Mouse (Mus musculus): Measurements from ENCODE around the gene Celf5. TPM values are rescaled to one million over a fixed set of nuclear protein-coding genes. Genes with fewer than 3 reads are reported as not detected.

Celf5 gene
- polyA plus RNA-seq, 1 experiment: 345 TPM

DNA sequence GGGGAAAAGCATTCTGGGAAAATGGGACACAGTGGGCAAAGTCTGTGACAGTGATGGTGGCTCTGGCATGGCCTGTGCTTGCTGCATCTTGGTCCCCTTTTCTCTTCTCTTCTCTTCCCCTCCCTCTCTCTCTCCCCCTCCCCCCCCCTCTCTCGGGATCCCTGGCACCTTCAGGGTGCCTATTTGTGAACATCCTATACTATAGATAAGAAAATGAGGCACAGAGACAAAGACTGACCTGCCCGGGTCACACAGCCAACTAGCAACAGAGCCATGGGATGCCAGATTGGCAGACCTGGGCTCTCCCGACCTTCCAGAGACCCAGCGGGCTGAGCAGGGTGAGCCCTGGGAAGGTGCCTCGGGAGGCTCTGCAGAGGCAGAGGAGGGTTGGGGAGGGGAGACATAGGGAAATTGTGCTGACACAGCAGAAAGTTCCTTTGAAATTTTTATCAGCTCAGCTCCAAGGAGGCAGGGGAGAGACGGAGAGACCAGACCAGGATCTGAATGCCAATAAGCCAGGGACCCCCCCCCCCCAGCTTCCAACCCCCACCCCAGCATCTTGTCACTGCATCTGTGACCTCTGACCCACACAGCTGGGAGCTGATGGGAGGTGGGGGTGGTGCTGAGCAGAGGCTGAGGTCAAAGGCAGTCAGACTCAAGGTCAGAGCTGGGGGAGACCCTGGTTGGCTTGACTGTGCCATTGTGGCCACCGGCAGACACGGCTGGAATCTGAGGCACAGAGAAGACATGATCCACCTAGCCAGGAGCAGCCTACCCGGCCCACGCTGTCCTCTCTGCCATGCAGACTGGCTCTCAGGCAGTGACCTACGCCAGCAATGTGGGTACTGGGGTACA is 64.1 kb downstream of the Celf5 start:
- DNase-seq (ENCODE audit: extremely low spot score in 1 of 2, low spot score in 1 of 2): no peak

DNA sequence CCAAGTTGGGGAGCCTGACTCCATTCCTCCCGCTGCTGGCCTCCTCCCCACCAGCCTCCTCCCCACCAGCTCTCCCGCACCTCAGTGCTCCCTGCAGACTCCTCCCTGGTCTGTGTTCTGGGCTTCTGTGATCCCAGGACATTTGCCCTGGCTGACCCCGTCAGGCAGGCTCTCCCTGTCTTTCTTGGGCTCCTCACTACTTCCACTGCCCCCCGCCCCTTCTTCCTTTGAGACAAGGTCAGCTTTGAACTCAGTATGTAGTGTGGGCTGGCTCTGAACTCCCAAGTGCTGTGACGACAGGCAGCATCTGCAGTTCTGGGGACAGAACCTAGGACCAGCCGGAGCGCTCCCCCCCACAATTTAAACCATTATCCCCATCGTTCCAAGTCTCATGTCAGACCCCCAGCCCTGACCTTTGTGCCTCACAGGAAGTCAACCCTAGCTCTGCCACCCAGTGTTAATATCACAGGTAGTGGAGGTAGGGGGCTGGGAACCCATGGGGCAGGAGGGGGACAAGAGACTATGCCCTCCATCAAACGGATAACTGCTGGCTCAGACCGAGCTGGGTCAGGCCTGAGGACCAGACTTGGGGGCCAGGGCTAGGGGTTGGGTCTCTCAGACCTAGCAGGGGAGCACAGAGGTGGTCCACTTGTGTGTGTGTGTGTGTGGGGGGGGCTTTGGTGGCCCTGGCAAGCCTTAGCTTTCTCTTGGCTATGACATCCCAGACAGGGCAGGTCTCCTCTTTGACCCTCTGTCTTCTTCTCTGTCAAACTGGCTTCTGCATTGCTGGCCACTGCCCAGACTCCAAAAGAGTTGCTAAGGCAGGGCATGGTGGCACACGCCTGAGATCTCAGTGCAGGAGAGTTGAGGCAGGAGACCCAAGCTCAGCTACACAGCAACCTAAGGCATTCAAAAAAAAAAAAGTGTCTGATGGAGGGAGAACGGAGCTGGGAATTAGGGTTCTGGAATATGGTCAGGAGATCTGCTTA is 65.0 kb downstream of the Celf5 start:
- no peak for DNase-seq (ENCODE audit: extremely low spot score in 1 of 2, low spot score in 1 of 2)

DNA sequence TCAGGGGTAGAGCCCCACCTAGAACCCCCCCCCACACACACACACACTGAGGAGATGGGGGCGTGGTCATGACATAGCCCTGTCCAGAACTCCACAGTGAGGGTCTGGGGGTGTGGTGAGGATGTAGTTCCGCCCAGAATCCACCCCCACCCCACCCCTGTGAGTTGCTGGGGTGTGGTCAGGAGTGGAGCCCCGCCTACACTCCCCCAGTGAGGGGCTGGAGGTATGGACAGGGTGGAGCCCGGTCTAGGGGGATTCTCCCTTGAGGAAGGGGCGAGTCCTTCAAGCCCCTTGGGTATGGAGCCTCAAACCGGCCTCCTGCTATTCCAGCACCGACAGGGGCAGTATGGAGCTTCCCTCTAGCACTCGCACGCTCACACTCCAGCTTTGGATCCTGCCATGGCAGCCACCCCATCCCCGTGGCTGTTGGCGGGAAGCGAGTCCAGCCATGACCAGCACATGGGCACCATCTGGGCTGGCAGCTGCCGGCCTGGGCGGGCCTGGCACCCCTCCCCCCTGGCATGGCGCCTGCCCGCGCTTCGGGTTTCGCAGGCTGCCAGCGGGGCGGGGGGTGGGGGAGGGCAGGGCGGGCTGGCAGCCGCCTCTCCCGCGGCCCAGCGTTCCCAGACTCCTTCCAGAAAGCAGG is 65.8 kb downstream of the Celf5 start:
- peak; percentile 81 to 90 for DNase-seq (ENCODE audit: extremely low spot score in 1 of 2, low spot score in 1 of 2)

DNA sequence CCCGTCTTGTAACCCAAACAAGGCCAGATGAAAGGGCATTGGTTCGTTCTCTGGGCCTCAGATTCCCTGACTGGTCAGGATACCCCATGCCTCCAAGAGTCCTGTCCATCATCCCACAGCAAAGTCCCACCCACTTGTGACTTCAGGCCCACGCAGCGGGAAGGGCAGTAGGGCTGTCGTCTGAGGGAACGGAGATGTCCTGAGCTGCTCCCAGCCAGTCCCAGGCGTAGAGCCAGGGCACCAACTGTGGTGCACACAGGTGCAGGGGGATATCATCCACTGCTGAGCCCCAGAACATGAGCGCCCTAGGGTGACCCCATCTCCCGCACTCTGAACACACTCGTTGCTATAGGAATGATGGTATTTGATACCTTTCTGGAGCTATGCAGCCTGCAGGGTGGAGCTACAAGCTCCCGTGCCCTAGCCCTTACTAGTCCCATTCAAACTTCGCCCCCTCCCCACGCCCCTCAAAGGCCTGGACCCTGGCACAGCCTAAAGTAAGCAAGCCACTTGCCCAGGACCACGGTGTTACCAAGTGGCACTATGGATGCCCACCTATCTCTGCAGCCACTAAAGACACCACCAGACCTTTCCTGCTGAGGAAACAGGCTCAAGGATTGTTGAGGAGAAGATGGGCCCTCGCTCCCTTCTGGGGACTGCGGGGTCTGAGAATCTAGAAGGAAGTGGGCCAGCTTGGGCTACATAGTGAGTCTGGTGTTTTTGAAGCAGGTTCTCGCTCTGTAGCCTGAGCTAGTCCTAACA is 66.8 kb downstream of the Celf5 start:
- DNase-seq (ENCODE audit: extremely low spot score in 1 of 2, low spot score in 1 of 2): no peak

DNA sequence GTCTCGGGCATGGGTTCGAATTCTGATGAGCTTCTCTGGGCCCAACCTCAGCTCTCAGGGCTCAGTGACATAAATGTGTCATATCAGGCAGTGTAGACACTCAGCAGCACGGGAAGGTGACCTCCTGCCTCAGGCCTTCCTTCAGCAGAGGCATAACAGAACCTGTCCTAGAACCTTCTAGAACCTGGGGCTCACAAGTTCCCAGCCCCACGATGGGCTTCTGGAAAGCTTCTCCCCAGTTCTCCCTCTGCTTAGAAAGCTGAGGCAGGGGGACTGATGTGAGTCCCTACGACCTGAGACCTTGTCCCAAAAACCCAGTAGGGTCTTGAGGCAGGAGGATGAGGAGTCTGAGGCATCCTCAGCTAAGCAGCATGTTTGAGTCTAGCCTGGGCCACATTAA is 67.4 kb downstream of the Celf5 start:
- no peak for DNase-seq (ENCODE audit: extremely low spot score in 1 of 2, low spot score in 1 of 2)

DNA sequence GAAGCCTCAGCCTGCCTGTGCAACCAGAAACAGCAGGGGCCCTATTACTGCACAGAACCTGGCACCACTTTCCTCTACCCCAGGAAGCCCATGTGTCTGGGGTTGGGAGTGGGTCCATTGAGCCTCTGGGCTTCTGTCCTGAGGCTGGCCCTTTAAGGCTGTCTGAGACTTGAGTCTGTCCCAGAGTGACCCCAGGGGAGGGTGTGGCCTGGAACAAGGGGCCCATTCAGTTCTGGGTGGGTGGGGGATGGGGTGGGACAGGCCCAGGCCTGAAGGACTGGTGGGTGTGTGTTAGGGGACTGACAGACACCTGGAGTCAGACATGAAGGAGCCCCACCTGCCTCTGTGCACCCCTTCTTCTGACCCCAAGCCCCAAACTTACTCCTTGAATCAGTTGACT is 67.8 kb downstream of the Celf5 start:
- DNase-seq (ENCODE audit: extremely low spot score in 1 of 2, low spot score in 1 of 2): no peak

DNA sequence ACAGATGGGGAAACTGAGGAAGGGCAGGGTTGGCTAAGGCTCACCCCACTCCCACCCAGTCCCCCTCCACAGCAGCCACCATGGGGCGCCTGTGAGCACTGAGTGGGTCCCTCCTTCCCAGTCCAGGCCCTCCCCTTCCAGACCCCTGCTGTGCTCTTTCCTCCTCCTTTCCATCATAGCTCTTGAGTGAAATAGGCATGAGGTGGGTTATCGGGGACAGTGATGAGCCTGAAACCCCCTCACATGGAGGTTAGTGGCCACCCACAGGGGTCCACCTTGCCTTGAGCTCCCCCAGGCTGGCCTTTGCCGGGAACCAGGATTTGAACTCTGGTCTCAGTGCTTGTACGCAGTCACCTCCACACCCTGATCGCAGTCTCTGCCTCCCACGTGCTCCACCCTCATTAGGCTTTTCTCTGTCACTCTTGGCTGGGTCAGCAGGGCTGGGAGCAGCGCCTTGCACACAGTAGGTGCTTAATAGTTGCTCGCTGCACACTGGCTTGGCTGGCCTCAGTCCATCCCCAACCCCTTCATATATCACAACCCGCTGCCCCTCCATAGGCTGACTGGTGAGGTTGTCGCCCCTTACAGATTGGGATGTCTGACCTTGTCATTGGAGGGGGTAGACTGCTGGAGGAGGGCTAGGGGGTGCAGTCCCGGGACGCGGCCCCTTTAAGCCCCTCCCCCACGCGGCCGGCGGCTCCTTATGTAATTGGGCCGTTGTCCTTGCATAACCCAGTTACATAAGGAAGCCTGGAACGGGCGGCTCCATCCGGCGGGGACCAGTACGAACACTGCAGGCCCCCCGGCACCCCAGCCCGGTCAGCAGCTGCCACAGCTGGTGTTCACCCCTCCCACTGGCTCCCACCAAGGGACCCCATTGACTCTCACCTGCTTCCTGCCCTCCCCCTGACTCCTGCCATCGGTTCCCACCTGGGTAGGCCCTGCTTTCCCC is 68.9 kb downstream of the Celf5 start:
- DNase-seq (ENCODE audit: extremely low spot score in 1 of 2, low spot score in 1 of 2): peak in 1 of 2 experiments; percentile 86

DNA sequence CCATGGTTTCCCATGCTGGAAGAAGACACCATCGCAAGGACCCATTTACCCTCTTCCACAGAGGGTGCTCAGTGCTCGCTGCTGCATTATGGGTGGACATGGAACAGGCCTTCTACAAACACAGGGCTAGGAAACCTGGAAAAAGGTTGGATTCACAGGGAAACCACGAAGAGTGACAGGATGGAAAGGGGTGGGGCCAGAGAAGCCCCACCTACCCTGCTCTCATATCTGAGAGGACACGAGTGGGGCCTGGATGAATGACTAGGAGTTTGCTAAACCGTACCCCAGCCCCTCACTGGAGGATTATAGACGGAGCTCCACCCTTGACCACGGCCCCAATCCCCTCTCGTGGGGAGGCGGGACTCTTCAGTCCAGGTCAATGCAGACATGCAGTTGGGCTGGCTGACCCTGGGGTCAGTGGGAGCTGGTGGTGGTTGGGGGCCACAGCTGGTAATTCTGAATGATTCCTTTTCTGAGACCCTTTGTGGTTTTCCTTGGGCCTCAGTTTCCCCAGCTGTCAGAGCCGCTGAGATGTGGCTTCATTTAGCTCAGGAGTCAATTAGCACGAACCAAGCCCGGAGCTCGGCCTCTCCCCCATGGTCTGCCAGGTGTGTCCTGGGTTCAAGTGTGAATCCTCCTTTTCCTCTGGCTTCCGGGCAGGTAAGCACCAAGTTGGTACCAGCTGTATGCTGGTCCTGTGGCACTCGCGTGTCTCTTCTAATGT is 69.8 kb downstream of the Celf5 start:
- DNase-seq (ENCODE audit: extremely low spot score in 1 of 2, low spot score in 1 of 2): no peak

DNA sequence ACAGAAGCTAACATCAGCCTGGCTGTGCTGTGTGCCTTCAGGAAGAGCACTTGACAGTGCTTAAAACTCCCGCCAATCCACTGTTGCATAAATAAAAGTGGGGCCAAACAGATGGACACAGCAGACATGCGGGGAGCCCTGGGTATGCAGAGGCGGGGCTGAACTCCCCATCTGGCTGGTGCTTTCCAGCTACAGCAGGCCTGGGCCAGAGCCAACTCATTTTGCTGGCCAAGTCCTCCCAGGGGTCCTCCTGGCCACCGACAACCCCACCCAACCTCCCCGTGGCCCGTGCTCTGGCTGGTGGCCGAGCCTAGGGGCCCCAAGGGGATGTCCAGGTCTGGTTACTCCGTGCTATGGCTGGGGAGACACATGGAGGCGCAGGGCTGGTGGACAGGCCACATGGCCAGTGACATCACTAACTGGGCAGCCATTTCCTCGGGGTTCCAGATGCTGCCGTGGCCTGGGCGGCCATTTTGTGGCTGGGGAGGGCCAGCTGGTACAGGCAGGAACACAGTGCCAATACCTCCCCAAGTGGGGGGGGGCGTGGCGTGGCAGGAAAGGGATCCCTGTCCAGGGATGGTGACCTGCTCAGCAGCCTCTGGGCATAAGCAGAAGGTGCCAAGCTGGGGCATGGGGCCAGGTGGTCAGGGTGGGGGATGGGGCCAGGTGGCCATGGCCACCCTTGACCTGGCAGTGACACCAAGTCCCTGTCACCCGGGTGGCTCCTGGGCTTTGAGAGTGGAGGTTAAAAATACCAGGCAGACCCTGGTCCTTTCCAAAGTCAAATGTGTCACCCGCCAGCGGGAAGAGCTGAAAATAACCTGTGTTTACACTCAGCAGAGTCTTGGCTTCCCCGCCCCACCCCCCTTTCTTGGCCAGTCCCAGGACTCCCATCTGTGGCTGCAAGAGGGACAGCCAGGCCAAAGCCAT is 70.8 kb downstream of the Celf5 start:
- DNase-seq (ENCODE audit: extremely low spot score in 1 of 2, low spot score in 1 of 2): peak in 1 of 2 experiments; percentile 71

DNA sequence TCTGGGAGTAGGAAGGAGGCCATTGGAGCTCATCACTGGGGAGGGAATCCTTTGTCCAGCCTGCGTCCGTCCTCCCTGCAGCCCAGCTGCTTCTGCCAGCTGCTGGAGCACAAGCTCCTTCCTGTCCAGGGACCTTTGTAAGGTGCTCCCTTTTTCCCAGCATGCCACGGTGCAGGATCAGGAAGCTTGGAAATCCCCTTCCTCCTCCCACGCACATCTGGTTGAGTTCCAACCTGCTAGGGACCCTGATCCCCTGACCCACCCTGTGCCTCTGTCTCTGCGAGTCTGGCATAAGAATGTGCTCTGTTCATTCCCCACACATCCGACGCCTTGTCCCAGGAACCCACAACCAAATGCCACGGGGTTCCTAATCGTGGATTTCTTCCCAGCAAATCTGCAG is 71.5 kb downstream of the Celf5 start:
- no peak for DNase-seq (ENCODE audit: extremely low spot score in 1 of 2, low spot score in 1 of 2)

DNA sequence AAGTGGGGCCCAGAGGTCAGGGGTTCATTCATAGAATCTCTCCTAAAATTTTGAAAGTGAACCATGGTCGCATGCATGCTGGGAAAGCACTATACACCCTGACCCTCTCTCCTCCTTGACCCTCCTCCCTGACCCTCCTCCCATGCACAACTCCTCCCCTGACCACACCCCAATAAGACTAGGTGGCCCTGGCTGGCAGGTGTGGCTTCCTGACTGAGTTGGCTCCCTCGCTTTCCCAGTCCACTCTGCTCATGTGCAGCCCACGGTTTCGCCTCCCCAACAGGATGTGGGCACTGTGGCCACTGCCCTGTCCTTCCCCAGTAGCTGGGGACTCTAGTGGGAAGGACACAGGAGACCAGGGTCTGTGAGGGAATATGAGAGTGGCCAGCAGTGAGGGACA is 72.2 kb downstream of the Celf5 start:
- no peak for DNase-seq (ENCODE audit: extremely low spot score in 1 of 2, low spot score in 1 of 2)

DNA sequence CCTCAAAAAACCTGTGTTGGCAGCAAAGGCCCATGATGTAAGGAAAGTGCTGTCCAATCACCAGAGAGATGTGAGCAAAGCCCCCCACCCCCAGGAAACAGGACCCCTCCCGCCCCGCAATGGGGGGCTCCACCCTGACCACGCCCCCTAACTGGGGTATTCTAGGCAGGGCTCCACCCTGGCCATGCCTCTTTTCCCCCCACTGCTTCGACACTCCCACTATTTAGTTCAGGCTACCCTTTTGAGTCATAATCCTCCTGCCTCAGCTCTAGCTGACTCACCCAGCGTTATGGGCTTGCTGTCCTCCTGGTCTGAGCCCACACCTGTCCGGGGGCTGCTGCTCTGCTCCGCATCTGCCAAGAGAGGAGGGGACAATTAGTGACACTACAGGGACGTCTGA is 73.2 kb downstream of the Celf5 start:
- no peak for DNase-seq (ENCODE audit: extremely low spot score in 1 of 2, low spot score in 1 of 2)

Other genes with a start within 250 kb of the Celf5 start
- gene Zfr2, start 249.6 kb downstream of the Celf5 start, polyA plus RNA-seq (2012; rRNA removed): 89.1 and 95.9 TPM in 2 replicates
- gene Matk, start 229.8 kb downstream of the Celf5 start, polyA plus RNA-seq (2012; rRNA removed): 365 and 385 TPM in 2 replicates
- 51.7 and 57.4 TPM in 2 replicates for gene Mrpl54, start 215.8 kb downstream of the Celf5 start, polyA plus RNA-seq (2012; rRNA removed)
- gene Apba3, start 215.7 kb downstream of the Celf5 start, polyA plus RNA-seq (2012; rRNA removed): 46.9 and 49.1 TPM in 2 replicates
- gene Tjp3, start 191.1 kb downstream of the Celf5 start, polyA plus RNA-seq (2012; rRNA removed): 0.34 and 0.46 TPM in 2 replicates
- 326 and 360 TPM in 2 replicates for gene Pip5k1c, start 189.7 kb downstream of the Celf5 start, polyA plus RNA-seq (2012; rRNA removed)
- 31.5 and 31.9 TPM in 2 replicates for gene Cactin, start 161.6 kb downstream of the Celf5 start, polyA plus RNA-seq (2012; rRNA removed)
- gene Tbxa2r, start 154.0 kb downstream of the Celf5 start, polyA plus RNA-seq (2012; rRNA removed): 2.3 and 3.3 TPM in 2 replicates
- gene Gipc3, start 139.4 kb downstream of the Celf5 start, polyA plus RNA-seq (2012; rRNA removed): 0.96 and 1.1 TPM in 2 replicates
- 36.3 and 40.8 TPM in 2 replicates for gene Hmg20b, start 132.2 kb downstream of the Celf5 start, polyA plus RNA-seq (2012; rRNA removed)
- gene Mfsd12, start 125.2 kb downstream of the Celf5 start, polyA plus RNA-seq (2012; rRNA removed): 27.5 and 29.5 TPM in 2 replicates
- 0.67 and 0.68 TPM in 2 replicates for gene 4930404N11Rik, start 116.9 kb downstream of the Celf5 start, polyA plus RNA-seq (2012; rRNA removed)
- 66.9 and 71.6 TPM in 2 replicates for gene Fzr1, start 104.2 kb downstream of the Celf5 start, polyA plus RNA-seq (2012; rRNA removed)
- gene Dohh, start 98.3 kb downstream of the Celf5 start, polyA plus RNA-seq (2012; rRNA removed): 92.2 and 105 TPM in 2 replicates
- gene Gm48551, start 98.2 kb downstream of the Celf5 start, polyA plus RNA-seq (2012; rRNA removed): 6.9 and 8.9 TPM in 2 replicates
- gene Gm48552, start 93.7 kb downstream of the Celf5 start, polyA plus RNA-seq (2012; rRNA removed): 7.4 and 10.1 TPM in 2 replicates
- gene Smim24, start 89.7 kb downstream of the Celf5 start, polyA plus RNA-seq (2012; rRNA removed): 3.6 and 4.5 TPM in 2 replicates
- 39.6 and 47.7 TPM in 2 replicates for gene Nfic, start 27.1 kb downstream of the Celf5 start, polyA plus RNA-seq (2012; rRNA removed)
- 120 and 134 TPM in 2 replicates for gene Ncln, start 13.7 kb upstream of the Celf5 start, polyA plus RNA-seq (2012; rRNA removed)
- 0.94 and 1.1 TPM in 2 replicates for gene S1pr4, start 17.4 kb upstream of the Celf5 start, polyA plus RNA-seq (2012; rRNA removed)
- gene Gna15, start 41.5 kb upstream of the Celf5 start, polyA plus RNA-seq (2012; rRNA removed): 2.9 and 3.7 TPM in 2 replicates
- 147 and 150 TPM in 2 replicates for gene Gna11, start 62.5 kb upstream of the Celf5 start, polyA plus RNA-seq (2012; rRNA removed)
- 867 and 972 TPM in 2 replicates for gene Aes, start 76.8 kb upstream of the Celf5 start, polyA plus RNA-seq (2012; rRNA removed)
- 120 and 136 TPM in 2 replicates for gene Tle2, start 91.9 kb upstream of the Celf5 start, polyA plus RNA-seq (2012; rRNA removed)
- gene Tle6, start 118.4 kb upstream of the Celf5 start, polyA plus RNA-seq (2012; rRNA removed): 12.8 and 17.4 TPM in 2 replicates
- gene BC025920, start 123.6 kb upstream of the Celf5 start, polyA plus RNA-seq (2012; rRNA removed): 4.1 and 5.2 TPM in 2 replicates
- gene Sirt6, start 145.1 kb upstream of the Celf5 start, polyA plus RNA-seq (2012; rRNA removed): 33.9 and 36.2 TPM in 2 replicates
- 106 and 108 TPM in 2 replicates for gene Ankrd24, start 145.8 kb upstream of the Celf5 start, polyA plus RNA-seq (2012; rRNA removed)
- 2.9 and 3.3 TPM in 2 replicates for gene Gm10778, start 166.3 kb upstream of the Celf5 start, polyA plus RNA-seq (2012; rRNA removed)
- 6.4 and 6.5 TPM in 2 replicates for gene Zfp433, start 222.1 kb upstream of the Celf5 start, polyA plus RNA-seq (2012; rRNA removed)